Mouse (Mus musculus): Measurements from ENCODE around the gene Cpeb3. TPM values are rescaled to one million over a fixed set of nuclear protein-coding genes. Genes with fewer than 3 reads are reported as not detected.
A peak's percentile ranks its signal among the peaks of the same experiment; 100 is the strongest.
"Not testable (repeated sequence)": the region's sequence is repeated elsewhere in the genome, so short reads cannot be mapped to it uniquely, and the experiment has no call there.

Gene Cpeb3
- total RNA-seq, 2 experiments from 2014 or later: 38.5 to 45.0 TPM

GRCm38 (mm10) chr19:37206641-37207302, 1.6 kb downstream of the Cpeb3 start:
- peak; percentile 52 for DNase-seq

GRCm38 (mm10) chr19:37205155-37205554, 3.2 kb downstream of the Cpeb3 start:
- DNase-seq: not testable (repeated sequence)

GRCm38 (mm10) chr19:37203371-37203770, 5.0 kb downstream of the Cpeb3 start:
- DNase-seq: no peak

- DNase-seq: no peak
Observed at GRCm38 (mm10) chr19:37199889-37200288, 8.5 kb downstream of the Cpeb3 start.

GRCm38 (mm10) chr19:37198165-37198880, 10.1 kb downstream of the Cpeb3 start:
- DNase-seq: no peak

- DNase-seq: no peak
Observed at GRCm38 (mm10) chr19:37192475-37193058, 15.8 kb downstream of the Cpeb3 start.

- no peak for DNase-seq
Observed at GRCm38 (mm10) chr19:37188366-37188948, 19.9 kb downstream of the Cpeb3 start.

GRCm38 (mm10) chr19:37177819-37178708, 30.3 kb downstream of the Cpeb3 start:
- peak; percentile 67 for DNase-seq

GRCm38 (mm10) chr19:37176879-37177462, 31.4 kb downstream of the Cpeb3 start:
- DNase-seq: peak; percentile 19

GRCm38 (mm10) chr19:37175919-37176318, 32.5 kb downstream of the Cpeb3 start:
- DNase-seq: no peak

GRCm38 (mm10) chr19:37175436-37175805, 33.0 kb downstream of the Cpeb3 start:
- DNase-seq: no peak

- peak; percentile 51 for DNase-seq
Observed at GRCm38 (mm10) chr19:37174716-37175435, 33.5 kb downstream of the Cpeb3 start.

- peak; percentile 62 for DNase-seq
Observed at GRCm38 (mm10) chr19:37174116-37174715, 34.2 kb downstream of the Cpeb3 start.

- no peak for DNase-seq
Observed at GRCm38 (mm10) chr19:37173331-37174115, 34.9 kb downstream of the Cpeb3 start.

- peak; percentile 13 for DNase-seq
Observed at GRCm38 (mm10) chr19:37172566-37173130, 35.8 kb downstream of the Cpeb3 start.

- no peak for DNase-seq
Observed at GRCm38 (mm10) chr19:37172096-37172495, 36.3 kb downstream of the Cpeb3 start.

GRCm38 (mm10) chr19:37156770-37157336, 51.5 kb downstream of the Cpeb3 start:
- no peak for DNase-seq

GRCm38 (mm10) chr19:37156040-37156439, 52.4 kb downstream of the Cpeb3 start:
- no peak for DNase-seq

- DNase-seq: peak; percentile 10
Observed at GRCm38 (mm10) chr19:37147145-37147544, 61.3 kb downstream of the Cpeb3 start.
